Mouse (Mus musculus): ENCODE data around the gene Gm10663. TPM values are rescaled to one million over a fixed set of nuclear protein-coding genes. Genes with fewer than 3 reads are reported as not detected.

Gene Gm10663
- polyA plus RNA-seq, 1 experiment from 2014 or later, result not detected

DNA sequence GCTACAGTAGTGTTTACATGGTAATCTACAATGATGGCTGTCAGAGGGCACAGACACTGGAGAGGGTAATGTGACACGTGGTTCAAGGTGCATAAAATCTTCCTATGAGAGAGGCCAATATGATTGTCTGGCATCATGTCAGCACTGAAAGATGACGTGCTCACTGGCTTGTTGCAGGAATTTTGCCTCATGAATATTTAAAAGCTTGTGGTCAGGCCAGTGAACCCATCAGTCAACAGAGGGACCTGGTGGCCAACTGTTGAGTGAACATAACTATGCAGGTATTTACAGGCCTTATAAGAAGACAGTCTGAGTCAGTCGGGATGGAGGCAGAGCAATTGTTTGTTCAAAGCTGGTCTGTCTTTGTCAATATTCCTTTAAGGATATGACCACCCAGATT lies 24.9 kb downstream of the Gm10663 start:
- Histone ChIP-seq H3K9ac (ENCODE audit: low read length) (no peak overlapping the region), H3K27me3 (replicated peaks; ENCODE audit: control insufficient read depth, insufficient read depth, low read length) (no peaks in the 10 kb centered on the region), H3K4me3 (ENCODE audit: low read depth, low read length) (no peak overlapping the region), H3K9me3 (replicated peaks; ENCODE audit: control insufficient read depth, low read length) (no peaks in the 10 kb centered on the region), H3K4me2 (ENCODE audit: low read length) (no peak overlapping the region), H3K27ac (ENCODE audit: low read depth, low read length) (no peak overlapping the region), H3K36me3 (ENCODE audit: control insufficient read depth, insufficient read depth, low read length) (no peaks in the 10 kb centered on the region), H3K4me1 (ENCODE audit: control insufficient read depth, insufficient read depth, low read length) (no peaks in the 10 kb centered on the region)
- ATAC-seq (no peak), DNase-seq (ENCODE audit: low spot score) (no peak)
- 61% methylated on average over 3 of the region's 3 CpGs for WGBS

GRCm38 (mm10) chr8:65103632-65104031 lies 28.8 kb downstream of the Gm10663 start:
- no peaks in the 10 kb centered on the region for H3K27me3 ChIP-seq (replicated peaks; ENCODE audit: control insufficient read depth, insufficient read depth, low read length)
- no peak overlapping the region for H3K4me2 ChIP-seq (ENCODE audit: low read length)
- no peak overlapping the region for H3K4me3 ChIP-seq (ENCODE audit: low read depth, low read length)
- DNase-seq (ENCODE audit: low spot score) (no peak), ATAC-seq (no peak)
- no peaks in the 10 kb centered on the region for H3K4me1 ChIP-seq (ENCODE audit: control insufficient read depth, insufficient read depth, low read length)
- no peaks in the 10 kb centered on the region for H3K36me3 ChIP-seq (ENCODE audit: control insufficient read depth, insufficient read depth, low read length)
- H3K9ac ChIP-seq (ENCODE audit: low read length), result no peak overlapping the region
- no peak overlapping the region for H3K27ac ChIP-seq (ENCODE audit: low read depth, low read length)
- 60% methylated on average over 7 of the region's 7 CpGs for WGBS
- H3K9me3 ChIP-seq (replicated peaks; ENCODE audit: control insufficient read depth, low read length), result no peaks in the 10 kb centered on the region

GRCm38 (mm10) chr8:65104041-65104440 lies 29.2 kb downstream of the Gm10663 start:
- Histone ChIP-seq H3K4me2 (ENCODE audit: low read length) (no peak overlapping the region), H3K4me1 (ENCODE audit: control insufficient read depth, insufficient read depth, low read length) (no peaks in the 10 kb centered on the region), H3K27me3 (replicated peaks; ENCODE audit: control insufficient read depth, insufficient read depth, low read length) (no peaks in the 10 kb centered on the region), H3K27ac (ENCODE audit: low read depth, low read length) (no peak overlapping the region), H3K9ac (ENCODE audit: low read length) (no peak overlapping the region), H3K9me3 (replicated peaks; ENCODE audit: control insufficient read depth, low read length) (no peaks in the 10 kb centered on the region), H3K4me3 (ENCODE audit: low read depth, low read length) (no peak overlapping the region), H3K36me3 (ENCODE audit: control insufficient read depth, insufficient read depth, low read length) (no peaks in the 10 kb centered on the region)
- WGBS, result 80% methylated on average over 4 of the region's 4 CpGs
- DNase-seq (ENCODE audit: low spot score) (no peak), ATAC-seq (no peak)

- Histone ChIP-seq H3K9ac (ENCODE audit: low read length) (no peak overlapping the region), H3K27me3 (replicated peaks; ENCODE audit: control insufficient read depth, insufficient read depth, low read length) (no peaks in the 10 kb centered on the region), H3K9me3 (replicated peaks; ENCODE audit: control insufficient read depth, low read length) (no peaks in the 10 kb centered on the region), H3K36me3 (ENCODE audit: control insufficient read depth, insufficient read depth, low read length) (no peaks in the 10 kb centered on the region), H3K4me3 (ENCODE audit: low read depth, low read length) (no peak overlapping the region), H3K4me2 (ENCODE audit: low read length) (no peak overlapping the region), H3K4me1 (ENCODE audit: control insufficient read depth, insufficient read depth, low read length) (no peaks in the 10 kb centered on the region), H3K27ac (ENCODE audit: low read depth, low read length) (no peak overlapping the region)
- 95% methylated on average over 25 of the region's 25 CpGs for WGBS
- ATAC-seq, result no peak
- no peak for DNase-seq (ENCODE audit: low spot score)
Measured at GRCm38 (mm10) chr8:65107936-65108718, 33.3 kb downstream of the Gm10663 start.

- no peaks in the 10 kb centered on the region for H3K4me1 ChIP-seq (ENCODE audit: control insufficient read depth, insufficient read depth, low read length)
- WGBS, result 81% methylated on average over 6 of the region's 6 CpGs
- no peaks in the 10 kb centered on the region for H3K9me3 ChIP-seq (replicated peaks; ENCODE audit: control insufficient read depth, low read length)
- no peaks in the 10 kb centered on the region for H3K27me3 ChIP-seq (replicated peaks; ENCODE audit: control insufficient read depth, insufficient read depth, low read length)
- H3K27ac ChIP-seq (ENCODE audit: low read depth, low read length), result no peak overlapping the region
- no peak overlapping the region for H3K4me2 ChIP-seq (ENCODE audit: low read length)
- no peak overlapping the region for H3K9ac ChIP-seq (ENCODE audit: low read length)
- no peak overlapping the region for H3K4me3 ChIP-seq (ENCODE audit: low read depth, low read length)
- no peaks in the 10 kb centered on the region for H3K36me3 ChIP-seq (ENCODE audit: control insufficient read depth, insufficient read depth, low read length)
- ATAC-seq (no peak), DNase-seq (ENCODE audit: low spot score) (no peak)
Measured at GRCm38 (mm10) chr8:65108936-65109335, 34.1 kb downstream of the Gm10663 start.

- Histone ChIP-seq H3K4me3 (ENCODE audit: low read depth, low read length) (no peak overlapping the region), H3K4me1 (ENCODE audit: control insufficient read depth, insufficient read depth, low read length) (no peaks in the 10 kb centered on the region), H3K4me2 (ENCODE audit: low read length) (no peak overlapping the region), H3K9ac (ENCODE audit: low read length) (no peak overlapping the region), H3K27ac (ENCODE audit: low read depth, low read length) (no peak overlapping the region), H3K27me3 (replicated peaks; ENCODE audit: control insufficient read depth, insufficient read depth, low read length) (no peaks in the 10 kb centered on the region), H3K9me3 (replicated peaks; ENCODE audit: control insufficient read depth, low read length) (no peaks in the 10 kb centered on the region), H3K36me3 (ENCODE audit: control insufficient read depth, insufficient read depth, low read length) (no peaks in the 10 kb centered on the region)
- 38% methylated on average over 5 of the region's 5 CpGs for whole genome bisulfite sequencing
- ATAC-seq (peak; percentile 87), DNase-seq (ENCODE audit: low spot score) (peak; percentile 83)
Measured at GRCm38 (mm10) chr8:65110285-65110691, 35.5 kb downstream of the Gm10663 start.

DNA sequence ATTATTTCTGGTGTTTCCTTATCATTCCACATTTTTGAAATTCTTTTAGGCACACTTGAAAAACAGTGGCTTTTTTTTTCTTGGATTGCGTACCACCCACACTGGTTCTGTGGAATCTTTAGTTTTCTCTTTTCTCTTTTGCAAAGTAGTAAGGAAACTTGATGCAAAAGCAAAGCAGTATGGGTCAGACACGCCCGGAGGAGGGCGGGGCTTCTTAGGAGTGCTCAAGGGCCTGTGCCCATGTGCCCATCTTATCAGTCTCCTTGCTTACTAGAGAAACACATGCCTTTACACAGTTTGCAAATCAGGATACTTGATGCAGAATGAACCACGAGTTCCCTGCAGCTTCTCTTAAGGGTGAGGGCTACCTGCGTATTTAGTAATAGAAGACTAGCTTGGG lies 37.3 kb downstream of the Gm10663 start:
- H3K4me3 ChIP-seq (ENCODE audit: low read depth, low read length), result no peak overlapping the region
- H3K27me3 ChIP-seq (replicated peaks; ENCODE audit: control insufficient read depth, insufficient read depth, low read length), result no peaks in the 10 kb centered on the region
- no peak overlapping the region for H3K27ac ChIP-seq (ENCODE audit: low read depth, low read length)
- H3K36me3 ChIP-seq (ENCODE audit: control insufficient read depth, insufficient read depth, low read length), result no peaks in the 10 kb centered on the region
- DNase-seq (ENCODE audit: low spot score) (no peak), ATAC-seq (no peak)
- no peak overlapping the region for H3K4me2 ChIP-seq (ENCODE audit: low read length)
- H3K9ac ChIP-seq (ENCODE audit: low read length), result no peak overlapping the region
- no peaks in the 10 kb centered on the region for H3K9me3 ChIP-seq (replicated peaks; ENCODE audit: control insufficient read depth, low read length)
- 86% methylated on average over 6 of the region's 6 CpGs for WGBS
- H3K4me1 ChIP-seq (ENCODE audit: control insufficient read depth, insufficient read depth, low read length), result no peaks in the 10 kb centered on the region

- no peak overlapping the region for H3K4me2 ChIP-seq (ENCODE audit: low read length)
- H3K36me3 ChIP-seq (ENCODE audit: control insufficient read depth, insufficient read depth, low read length), result no peaks in the 10 kb centered on the region
- DNase-seq (ENCODE audit: low spot score) (no peak), ATAC-seq (no peak)
- no peak overlapping the region for H3K9ac ChIP-seq (ENCODE audit: low read length)
- WGBS, result 86% methylated on average over 1 of the region's 1 CpGs
- H3K9me3 ChIP-seq (replicated peaks; ENCODE audit: control insufficient read depth, low read length), result no peaks in the 10 kb centered on the region
- no peak overlapping the region for H3K4me3 ChIP-seq (ENCODE audit: low read depth, low read length)
- H3K4me1 ChIP-seq (ENCODE audit: control insufficient read depth, insufficient read depth, low read length), result no peaks in the 10 kb centered on the region
- no peak overlapping the region for H3K27ac ChIP-seq (ENCODE audit: low read depth, low read length)
- H3K27me3 ChIP-seq (replicated peaks; ENCODE audit: control insufficient read depth, insufficient read depth, low read length), result no peaks in the 10 kb centered on the region
Measured at GRCm38 (mm10) chr8:65126014-65126413, 51.2 kb downstream of the Gm10663 start.

- Histone ChIP-seq H3K9ac (ENCODE audit: low read length) (no peak overlapping the region), H3K4me3 (ENCODE audit: low read depth, low read length) (no peak overlapping the region), H3K36me3 (ENCODE audit: control insufficient read depth, insufficient read depth, low read length) (no peaks in the 10 kb centered on the region), H3K27ac (ENCODE audit: low read depth, low read length) (no peak overlapping the region), H3K9me3 (replicated peaks; ENCODE audit: control insufficient read depth, low read length) (no peaks in the 10 kb centered on the region), H3K4me2 (ENCODE audit: low read length) (no peak overlapping the region), H3K4me1 (ENCODE audit: control insufficient read depth, insufficient read depth, low read length) (no peaks in the 10 kb centered on the region), H3K27me3 (replicated peaks; ENCODE audit: control insufficient read depth, insufficient read depth, low read length) (no peaks in the 10 kb centered on the region)
- WGBS, result 79% methylated on average over 3 of the region's 3 CpGs
- ATAC-seq (no peak), DNase-seq (ENCODE audit: low spot score) (no peak)
Measured at GRCm38 (mm10) chr8:65126454-65126853, 51.6 kb downstream of the Gm10663 start.
